Mouse (Mus musculus) lung, postnatal 0 days (tissue): ENCODE measurements around the gene Kcnq2.

Source experiments
- CTCF ChIP-seq: IDR thresholded peaks from 2 replicates; pipeline ENCODE4 v1.5.1; 2016; ENCODE audit warnings: antibody characterized with exemption, mild to moderate bottlenecking
- EP300 ChIP-seq: IDR thresholded peaks from 2 replicates; pipeline ENCODE4 v1.6.1; 2016; ENCODE audit warnings: antibody characterized with exemption, mild to moderate bottlenecking, control low read depth

DNA sequence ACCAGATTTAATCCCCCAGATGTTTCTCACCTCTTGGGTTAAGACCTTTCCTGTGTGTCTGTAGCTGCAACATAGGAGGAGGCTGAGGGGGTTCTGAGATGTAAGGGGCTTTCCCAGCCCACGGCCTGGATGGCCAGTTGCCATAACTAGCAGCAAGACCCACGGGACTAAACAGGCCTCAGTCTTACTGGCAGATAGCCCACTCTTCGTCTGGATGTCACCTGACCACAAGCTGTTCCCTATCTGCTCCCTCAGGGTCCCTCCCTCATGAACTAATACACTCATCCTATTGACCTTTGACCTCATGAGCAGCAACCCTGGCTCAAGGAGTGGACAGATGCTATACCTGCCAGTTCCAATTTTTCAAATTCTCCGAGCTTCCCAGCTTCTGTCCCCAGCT is 51.2 kb downstream of the Kcnq2 start:
- no peak for TF ChIP-seq EP300
- TF ChIP-seq CTCF, result no peak
